Mouse (Mus musculus) forebrain, postnatal 0 days (tissue): ENCODE data around the gene Myh10. TPM values are rescaled to one million over a fixed set of nuclear protein-coding genes. Genes with fewer than 3 reads are reported as not detected.

Experiments
- ATAC-seq: fragments of 200-750 bp; cut with Nextera tagmentation; 2 replicates; pipeline ENCODE4 v1.8.0; 2017; ENCODE audit warnings: mild to moderate bottlenecking, moderate library complexity
- DNase-seq: peaks from one replicate; pipeline ENCODE4 v3.0.0-alpha.2; 2015
- H3K27ac ChIP-seq: fragments of 300-500 bp; sonication (generic); 2 replicates; pipeline ENCODE4 v1.5.1; 2014; ENCODE audit warnings: low read depth, mild to moderate bottlenecking, antibody characterized with exemption, low read length, moderate library complexity, mixed read lengths
- H3K27me3 ChIP-seq: fragments of 300-500 bp; sonication (generic); 2 replicates; pipeline ENCODE4 v1.6.1; 2014; ENCODE audit warnings: mild to moderate bottlenecking, low read length, mixed read lengths; ENCODE audit not compliant: insufficient read depth
- H3K36me3 ChIP-seq: fragments of 300-500 bp; sonication (generic); 2 replicates; pipeline ENCODE4 v1.6.1; 2014; ENCODE audit warnings: mild to moderate bottlenecking, moderate library complexity; ENCODE audit not compliant: insufficient read depth
- H3K4me1 ChIP-seq: fragments of 300-500 bp; sonication (generic); 2 replicates; pipeline ENCODE4 v1.6.1; 2014; ENCODE audit warnings: antibody characterized with exemption; ENCODE audit not compliant: insufficient read depth
- H3K4me2 ChIP-seq: fragments of 300-500 bp; sonication (generic); 2 replicates; pipeline ENCODE4 v1.6.1; 2014; ENCODE audit warnings: low read depth, mild to moderate bottlenecking, moderate library complexity
- H3K4me3 ChIP-seq: fragments of 300-500 bp; sonication (generic); 2 replicates; pipeline ENCODE4 v1.5.1; 2014; ENCODE audit warnings: low read depth, low read length, mixed read lengths
- H3K9ac ChIP-seq: fragments of 300-500 bp; sonication (generic); 2 replicates; pipeline ENCODE4 v1.6.1; 2014; ENCODE audit warnings: mild to moderate bottlenecking
- H3K9me3 ChIP-seq: fragments of 300-500 bp; sonication (generic); 2 replicates; pipeline ENCODE4 v1.6.1; 2016; ENCODE audit warnings: low read length
- CTCF ChIP-seq: sonication (generic); IDR thresholded peaks from 2 replicates; pipeline ENCODE4 v1.5.1; 2016; ENCODE audit warnings: antibody characterized with exemption, control low read depth, low read depth
- WGBS: fragments of 180-500 bp; shearing (Covaris S2); extraction: QIAGEN DNeasy Blood & Tissue Kit; methylation state at CpG from one replicate; pipeline ENCODE4 v1.1.7; 2014; 5-methylcytosine and 5-hydroxymethylcytosine counted together
- polyA plus RNA-seq: library from polyadenylated mRNA; unstranded; fragments of >200 nt; fragmentation: Nextera tagmentation; extraction: Ambion mirVana; gene quantifications from 2 replicates; pipeline ENCODE4 v1.2.1, GENCODE M21; 2015
- total RNA-seq: library from RNA; depleted of rRNA; stranded (reverse); fragments of >200 nt; gene quantifications from 2 replicates; pipeline ENCODE4 v1.2.3, GENCODE M21; 2014

Gene Myh10
- total and polyA plus RNA-seq, 2 experiments from 2014 or later: 68.0 to 183 TPM

DNA sequence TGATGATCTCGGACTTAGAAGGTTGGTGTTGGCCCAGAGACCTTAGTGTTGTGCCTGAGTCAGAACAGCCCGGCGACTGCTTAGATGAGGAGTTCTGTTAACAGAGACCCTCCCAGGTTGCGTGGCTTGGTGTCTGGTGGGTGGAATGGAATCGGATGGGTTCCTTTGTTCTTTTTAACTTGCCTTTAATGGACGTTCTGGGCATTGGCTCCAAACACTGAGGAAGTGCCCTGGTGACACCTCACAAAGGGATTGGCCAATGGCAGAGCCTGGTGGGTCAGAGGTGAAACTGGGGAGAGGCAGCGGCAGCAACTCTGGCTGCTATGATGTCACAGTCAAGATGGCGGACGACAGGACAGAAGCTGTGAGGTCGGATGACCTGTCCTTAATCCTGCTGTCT is 99.4 kb downstream of the Myh10 start:
- 90% methylated on average over 10 of the region's 10 CpGs for WGBS
- Histone ChIP-seq H3K4me2 (no peak overlapping the region), H3K9ac (no peak overlapping the region), H3K27me3 (no peaks in the 10 kb centered on the region), H3K36me3 (peaks cover 97% of the 10 kb centered on the region), H3K9me3 (no peaks in the 10 kb centered on the region), H3K4me1 (no peaks in the 10 kb centered on the region), H3K27ac (no peak overlapping the region), H3K4me3 (no peak overlapping the region)
- DNase-seq (no peak), ATAC-seq (no peak)
- TF ChIP-seq CTCF: no peak

DNA sequence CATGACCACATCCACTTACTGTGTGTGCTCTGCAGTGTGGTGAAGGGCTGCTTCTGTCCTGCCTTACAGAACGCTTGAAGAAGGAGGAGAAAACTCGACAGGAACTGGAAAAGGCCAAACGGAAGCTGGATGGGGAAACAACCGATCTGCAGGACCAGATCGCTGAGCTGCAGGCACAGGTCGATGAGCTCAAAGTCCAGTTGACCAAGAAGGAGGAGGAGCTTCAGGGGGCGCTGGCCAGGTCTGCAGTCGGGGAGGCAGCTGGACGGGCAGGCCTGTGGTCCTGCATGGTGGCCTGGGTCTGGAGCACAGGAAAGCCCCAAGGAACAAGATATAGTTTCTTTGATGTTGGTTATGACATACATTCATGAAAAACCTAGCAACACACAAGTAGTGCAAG is 100.4 kb downstream of the Myh10 start:
- no peak for DNase-seq
- WGBS: 89% methylated on average over 9 of the region's 9 CpGs
- peaks cover 93% of the 10 kb centered on the region for H3K36me3 ChIP-seq
- no peak overlapping the region for H3K4me2 ChIP-seq
- no peak overlapping the region for H3K9ac ChIP-seq
- H3K4me3 ChIP-seq: no peak overlapping the region
- no peaks in the 10 kb centered on the region for H3K27me3 ChIP-seq
- no peaks in the 10 kb centered on the region for H3K9me3 ChIP-seq
- no peak overlapping the region for H3K27ac ChIP-seq
- TF ChIP-seq CTCF: no peak
- no peaks in the 10 kb centered on the region for H3K4me1 ChIP-seq
- ATAC-seq: no peak

DNA sequence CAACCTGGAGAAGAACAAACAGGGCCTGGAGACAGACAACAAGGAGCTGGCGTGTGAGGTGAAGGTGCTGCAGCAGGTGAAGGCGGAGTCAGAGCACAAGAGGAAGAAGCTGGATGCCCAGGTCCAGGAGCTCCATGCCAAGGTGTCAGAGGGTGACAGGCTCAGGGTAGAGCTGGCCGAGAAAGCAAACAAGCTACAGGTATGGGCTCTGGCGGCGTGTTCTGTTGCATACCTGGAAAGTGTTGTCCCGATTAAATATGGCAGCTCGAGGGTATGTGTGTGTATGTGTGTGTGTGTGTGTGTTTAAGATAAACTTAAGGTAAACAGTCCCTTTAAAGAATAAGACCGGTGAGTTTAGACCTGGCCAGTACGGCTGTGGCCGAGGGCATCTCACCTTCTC is 106.9 kb downstream of the Myh10 start:
- H3K4me3 ChIP-seq: no peak overlapping the region
- H3K27me3 ChIP-seq: no peaks in the 10 kb centered on the region
- no peak overlapping the region; the same call in 1 of the 2 replicates for H3K27ac ChIP-seq
- TF ChIP-seq CTCF: no peak
- H3K9me3 ChIP-seq: no peaks in the 10 kb centered on the region
- no peaks in the 10 kb centered on the region for H3K4me1 ChIP-seq
- no peak for DNase-seq
- peaks cover 95% of the 10 kb centered on the region for H3K36me3 ChIP-seq
- ATAC-seq: no peak
- WGBS: 94% methylated on average over 10 of the region's 10 CpGs
- H3K4me2 ChIP-seq: no peak overlapping the region
- H3K9ac ChIP-seq: no peak overlapping the region

DNA sequence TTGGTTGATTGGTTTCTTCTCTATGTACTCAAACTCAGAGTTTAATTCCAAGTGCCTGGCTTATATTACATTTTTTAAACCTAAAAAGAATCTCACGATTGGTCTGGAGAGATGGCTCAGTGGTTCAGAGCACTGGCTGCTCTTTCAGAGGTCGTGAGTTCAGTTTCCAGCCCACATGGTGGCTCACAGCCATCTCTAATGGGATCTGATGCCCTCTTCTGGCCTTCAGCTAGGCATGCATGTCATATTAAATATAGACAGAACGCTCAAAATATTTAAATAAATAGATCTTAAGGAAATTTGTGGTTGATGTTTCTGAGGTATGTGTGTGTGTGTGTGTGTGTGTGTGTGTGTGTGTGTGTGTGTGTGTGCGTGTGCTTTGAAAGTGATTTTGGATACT is 113.8 kb downstream of the Myh10 start:
- no peak overlapping the region for H3K9ac ChIP-seq
- H3K4me1 ChIP-seq: no peaks in the 10 kb centered on the region
- DNase-seq (peak; percentile 34), ATAC-seq (no peak)
- no peak overlapping the region for H3K4me2 ChIP-seq
- H3K27ac ChIP-seq: no peak overlapping the region
- H3K36me3 ChIP-seq: peaks cover 97% of the 10 kb centered on the region
- no peaks in the 10 kb centered on the region for H3K9me3 ChIP-seq
- no peak overlapping the region for H3K4me3 ChIP-seq
- TF ChIP-seq CTCF: peak; percentile 60
- no peaks in the 10 kb centered on the region for H3K27me3 ChIP-seq
- 68% methylated on average over 4 of the region's 4 CpGs for WGBS

DNA sequence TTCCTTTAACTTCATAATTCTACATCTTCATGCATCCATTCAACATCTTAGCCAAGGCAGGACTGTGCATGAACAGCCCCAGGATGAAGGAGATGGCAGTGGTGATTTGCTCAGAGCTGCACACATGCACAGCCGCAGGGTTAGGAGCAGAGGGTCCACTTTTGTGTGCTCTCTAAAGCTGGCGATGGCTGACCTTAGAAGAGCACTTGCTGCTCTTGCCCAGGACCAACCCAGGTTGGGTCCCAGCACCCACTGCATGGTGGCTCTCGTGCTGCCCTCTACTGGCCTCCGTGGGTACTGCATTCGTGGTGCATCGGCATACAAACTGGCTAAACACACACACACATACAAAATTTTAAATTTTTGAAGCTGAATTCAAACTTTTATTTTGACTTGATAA is 116.4 kb downstream of the Myh10 start:
- WGBS: 26% methylated on average over 6 of the region's 6 CpGs
- ATAC-seq: peak; percentile 53
- H3K9me3 ChIP-seq: no peaks in the 10 kb centered on the region
- peak; percentile 80 for DNase-seq
- no peak overlapping the region for H3K27ac ChIP-seq
- no peaks in the 10 kb centered on the region for H3K27me3 ChIP-seq
- TF ChIP-seq CTCF: peak; percentile 94
- no peaks in the 10 kb centered on the region for H3K4me1 ChIP-seq
- H3K36me3 ChIP-seq: peaks cover 96% of the 10 kb centered on the region
- H3K9ac ChIP-seq: no peak overlapping the region
- H3K4me3 ChIP-seq: no peak overlapping the region
- no peak overlapping the region for H3K4me2 ChIP-seq

DNA sequence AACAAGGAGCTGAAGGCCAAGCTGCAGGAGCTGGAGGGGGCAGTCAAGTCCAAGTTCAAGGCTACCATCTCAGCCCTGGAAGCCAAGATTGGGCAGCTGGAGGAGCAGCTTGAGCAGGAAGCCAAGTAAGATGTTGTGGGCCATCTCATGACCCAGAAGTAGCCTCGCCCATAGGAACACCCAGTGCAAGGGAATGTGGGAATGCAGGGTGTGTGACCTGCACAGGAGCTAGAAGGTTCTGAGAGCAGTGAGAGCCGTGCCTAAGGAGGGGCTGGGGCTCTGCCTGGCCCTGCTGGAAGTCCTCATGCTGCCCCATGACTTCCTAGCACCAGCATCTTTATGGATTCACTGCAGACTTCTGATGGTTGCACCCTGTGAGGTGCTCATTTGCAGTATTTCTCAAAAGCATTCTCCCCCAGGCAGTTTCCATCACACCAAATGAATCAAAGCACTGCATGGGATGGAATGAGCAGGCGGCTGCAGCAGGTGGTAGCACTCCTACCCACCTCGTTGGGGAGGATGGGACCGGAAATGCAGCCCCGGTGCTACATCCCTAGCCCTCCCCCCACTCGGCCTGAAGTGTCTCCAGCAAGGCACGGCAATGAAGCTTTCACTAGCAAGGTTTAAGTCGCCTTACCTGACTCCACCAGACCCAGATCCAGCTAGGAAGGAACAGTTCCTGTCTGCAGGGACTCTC is 120.7 kb downstream of the Myh10 start:
- no peak overlapping the region for H3K4me2 ChIP-seq
- 76% methylated on average over 9 of the region's 9 CpGs for WGBS

DNA sequence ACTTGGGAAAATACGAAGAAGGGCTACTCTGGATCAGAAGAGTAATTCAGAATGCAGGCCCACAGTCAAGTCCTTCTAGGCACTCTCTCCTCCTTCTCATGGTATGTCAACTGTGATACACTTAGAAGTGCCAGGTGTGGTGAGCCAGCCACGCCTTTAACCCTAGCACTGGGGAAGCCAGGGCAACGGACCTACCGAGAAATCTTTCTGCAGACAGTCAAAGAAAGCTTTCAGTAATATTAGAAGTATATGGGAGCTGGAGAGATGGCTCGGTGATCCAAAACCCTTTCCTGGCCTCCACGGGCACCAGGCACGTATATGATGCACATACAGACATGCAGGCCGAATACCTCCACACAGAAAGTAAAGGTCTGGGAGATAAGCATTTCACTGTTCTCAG is 127.1 kb downstream of the Myh10 start:
- Histone ChIP-seq H3K36me3 (peaks cover 70% of the 10 kb centered on the region), H3K27ac (no peak overlapping the region), H3K9me3 (no peaks in the 10 kb centered on the region), H3K4me3 (no peak overlapping the region), H3K4me1 (no peaks in the 10 kb centered on the region), H3K4me2 (no peak overlapping the region), H3K9ac (no peak overlapping the region), H3K27me3 (no peaks in the 10 kb centered on the region)
- DNase-seq: no peak
- TF ChIP-seq CTCF: no peak
- WGBS: 93% methylated on average over 8 of the region's 8 CpGs
- ATAC-seq: no peak

More for the DNA sequence above, 120.7 kb downstream of the Myh10 start:
- Histone ChIP-seq H3K4me3 (no peak overlapping the region), H3K36me3 (peaks cover 92% of the 10 kb centered on the region), H3K27ac (no peak overlapping the region), H3K4me1 (no peaks in the 10 kb centered on the region), H3K9ac (no peak overlapping the region), H3K9me3 (no peaks in the 10 kb centered on the region), H3K27me3 (no peaks in the 10 kb centered on the region)
- no peak for TF ChIP-seq CTCF
- no peak for DNase-seq
- no peak for ATAC-seq
